Mouse (Mus musculus) kidney, embryonic 14.5 days (tissue): ENCODE measurements around the gene Rxylt1. TPM values are rescaled to one million over a fixed set of nuclear protein-coding genes. Genes with fewer than 3 reads are reported as not detected.

Experiments used
- ATAC-seq: fragments of 200-750 bp; cut with Nextera tagmentation; 2 replicates; pipeline ENCODE4 v1.8.0; 2017; ENCODE audit warnings: moderate number of reproducible peaks, mild to moderate bottlenecking, moderate TSS enrichment, moderate library complexity; ENCODE audit not compliant: low FRiP score, low TSS enrichment
- H3K27ac ChIP-seq: fragments of 300-500 bp; sonication (generic); 2 replicates; pipeline ENCODE4 v1.5.1; 2014; ENCODE audit warnings: low read depth, mild to moderate bottlenecking, low read length, moderate library complexity, mixed read lengths
- H3K27me3 ChIP-seq: fragments of 300-500 bp; sonication (generic); 2 replicates; pipeline ENCODE4 v1.6.1; 2014; ENCODE audit warnings: mild to moderate bottlenecking, low read length; ENCODE audit not compliant: control insufficient read depth, insufficient read depth
- H3K36me3 ChIP-seq: fragments of 300-500 bp; sonication (generic); 2 replicates; pipeline ENCODE4 v1.6.1; 2014; ENCODE audit warnings: low read length, mixed read lengths; ENCODE audit not compliant: control insufficient read depth, insufficient read depth
- H3K4me1 ChIP-seq: fragments of 300-500 bp; sonication (generic); 2 replicates; pipeline ENCODE4 v1.6.1; 2014; ENCODE audit warnings: low read length, mixed read lengths; ENCODE audit not compliant: control insufficient read depth, insufficient read depth
- H3K4me2 ChIP-seq: fragments of 300-500 bp; sonication (generic); replicated peaks from 2 replicates; pipeline ENCODE4 v1.6.1; 2014; ENCODE audit warnings: low read depth, mild to moderate bottlenecking, low read length
- H3K4me3 ChIP-seq: fragments of 300-500 bp; sonication (generic); 2 replicates; pipeline ENCODE4 v1.5.1; 2014; ENCODE audit warnings: mild to moderate bottlenecking, low read length
- H3K9ac ChIP-seq: fragments of 300-500 bp; sonication (generic); 2 replicates; pipeline ENCODE4 v1.6.1; 2014; ENCODE audit warnings: low read depth, mild to moderate bottlenecking, low read length, moderate library complexity
- H3K9me3 ChIP-seq: fragments of 300-500 bp; sonication (generic); 2 replicates; pipeline ENCODE4 v1.6.1; 2016; ENCODE audit warnings: low read length; ENCODE audit not compliant: control insufficient read depth
- WGBS: fragments of 180-500 bp; shearing (Covaris S2); extraction: QIAGEN DNeasy Blood & Tissue Kit; methylation state at CpG from one replicate; pipeline ENCODE4 v1.1.7; 2014; 5-methylcytosine and 5-hydroxymethylcytosine counted together
- polyA plus RNA-seq: library from polyadenylated mRNA; unstranded; fragments of >200 nt; fragmentation: Nextera tagmentation; extraction: Ambion mirVana; gene quantifications from 2 replicates; pipeline ENCODE4 v1.2.1, GENCODE M21; 2014

The Rxylt1 gene
- polyA plus RNA-seq, 1 experiment from 2014 or later, result 56.1 TPM

DNA sequence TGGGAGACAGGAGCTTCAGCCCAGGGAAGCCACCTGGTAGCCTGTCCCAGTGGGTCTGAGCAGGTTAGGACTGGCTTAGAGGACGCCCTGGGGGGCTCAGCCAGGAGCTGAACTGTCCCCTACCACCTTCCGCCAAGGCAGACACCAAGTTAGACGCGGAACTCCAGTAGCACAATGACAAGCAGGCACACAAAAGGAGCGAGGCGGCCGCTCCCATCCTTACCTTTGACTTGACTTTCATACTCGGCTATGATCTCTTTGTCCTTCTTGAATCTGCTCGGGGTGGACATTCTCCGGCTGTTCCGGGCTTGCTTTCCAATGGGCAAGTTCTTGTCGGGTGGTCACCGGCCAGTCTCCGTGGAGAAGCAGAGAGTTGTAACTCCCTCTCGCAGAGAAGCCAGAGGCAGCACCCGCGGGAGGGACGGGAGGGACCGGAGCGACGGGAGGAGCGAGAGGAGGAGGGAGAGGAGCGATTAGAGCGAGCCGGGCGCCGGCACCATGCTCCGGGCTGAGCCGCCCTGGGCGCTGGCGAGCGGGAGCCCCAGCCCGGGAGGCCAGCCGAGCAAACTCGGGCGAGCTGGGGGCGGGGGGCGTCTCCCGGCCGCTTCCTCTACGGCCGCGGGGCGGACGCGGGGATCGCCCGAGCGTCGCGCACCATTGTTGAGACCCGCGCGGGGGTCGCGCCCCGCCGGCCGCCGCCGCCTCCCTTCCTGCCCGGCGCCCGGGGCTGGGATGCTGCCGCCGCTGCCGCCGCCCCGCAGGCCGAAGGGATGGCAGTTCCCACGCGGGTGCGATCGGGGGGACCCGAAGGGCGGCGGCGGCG lies 50.1 kb downstream of the Rxylt1 start, which contains the start of gene Srgap1:
Gene Srgap1, minus strand, starts transcription at position 412 of the 823 bp plus-strand sequence.
- WGBS, result under 1% methylated on average over 59 of the region's 79 CpGs
- no peaks in the 10 kb centered on the region for H3K27me3 ChIP-seq
- H3K4me2 ChIP-seq, result peak within 1 kb of the TSS; percentile 68
- ATAC-seq, result peak; percentile 84
- 0 out of 2 replicates have a peak, but pooled peaks cover 4% of the 10 kb centered on the region for H3K4me1 ChIP-seq
- peak within 1 kb of the TSS; percentile 80 for H3K4me3 ChIP-seq
- H3K36me3 ChIP-seq, result 0 out of 2 replicates have a peak, but pooled peaks cover 2% of the 10 kb centered on the region
- peak within 1 kb of the TSS; percentile 85 for H3K27ac ChIP-seq
- H3K9ac ChIP-seq, result peak within 1 kb of the TSS; percentile 92
- no peaks in the 10 kb centered on the region for H3K9me3 ChIP-seq

DNA sequence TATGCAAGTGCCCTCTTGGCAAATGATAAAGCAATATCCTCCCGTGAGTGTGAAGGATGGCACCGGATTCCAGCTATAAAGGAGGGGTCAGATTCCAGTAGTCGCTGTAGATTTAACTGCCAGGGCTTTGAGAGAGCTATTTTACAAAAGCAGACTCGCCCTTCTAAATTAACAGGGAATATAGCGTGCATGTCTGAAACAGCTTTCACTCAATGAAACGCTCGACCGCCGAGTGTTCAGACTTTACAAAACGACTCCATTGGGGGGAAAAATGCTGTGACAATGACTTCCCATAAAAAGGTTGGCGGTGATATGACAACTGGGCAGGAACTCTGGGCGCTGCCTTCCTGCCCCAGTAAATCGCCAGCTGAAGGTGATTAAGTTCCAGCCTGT lies 50.7 kb downstream of the Rxylt1 start:
- Histone ChIP-seq H3K27ac (peak overlapping the region; percentile 85), H3K4me3 (peak overlapping the region; percentile 80), H3K36me3 (peaks cover 2% of the 10 kb centered on the region; the same call in 1 of the 2 replicates), H3K4me1 (0 out of 2 replicates have a peak, but pooled peaks cover 4% of the 10 kb centered on the region), H3K27me3 (no peaks in the 10 kb centered on the region), H3K9me3 (no peaks in the 10 kb centered on the region), H3K4me2 (peak overlapping the region; percentile 68), H3K9ac (peak overlapping the region; percentile 92)
- WGBS, result under 1% methylated on average over 13 of the region's 13 CpGs
- no peak for ATAC-seq

DNA sequence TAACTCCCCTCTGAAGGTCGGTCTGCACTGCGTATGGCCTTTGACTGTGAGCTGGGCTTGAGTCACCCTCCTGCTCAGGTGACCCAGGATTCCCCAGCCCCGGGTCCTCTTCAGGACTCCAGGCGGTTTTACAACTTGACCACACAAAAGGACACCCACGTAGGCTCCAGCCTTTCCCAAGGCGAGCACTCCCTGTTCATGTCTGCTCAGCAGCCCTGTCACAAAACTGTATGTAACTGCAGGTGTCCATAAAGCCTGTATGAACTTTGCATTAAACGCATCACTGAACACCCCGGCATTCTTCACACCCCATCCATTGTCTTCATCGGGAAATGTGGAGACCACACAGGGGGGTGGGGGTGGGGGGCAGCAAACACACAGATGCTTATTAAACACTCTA lies 51.2 kb downstream of the Rxylt1 start:
- WGBS, result 8% methylated on average over 9 of the region's 9 CpGs
- peak overlapping the region; percentile 92; the same call in 1 of the 2 replicates for H3K9ac ChIP-seq
- H3K36me3 ChIP-seq, result peaks cover 2% of the 10 kb centered on the region; the same call in 1 of the 2 replicates

DNA sequence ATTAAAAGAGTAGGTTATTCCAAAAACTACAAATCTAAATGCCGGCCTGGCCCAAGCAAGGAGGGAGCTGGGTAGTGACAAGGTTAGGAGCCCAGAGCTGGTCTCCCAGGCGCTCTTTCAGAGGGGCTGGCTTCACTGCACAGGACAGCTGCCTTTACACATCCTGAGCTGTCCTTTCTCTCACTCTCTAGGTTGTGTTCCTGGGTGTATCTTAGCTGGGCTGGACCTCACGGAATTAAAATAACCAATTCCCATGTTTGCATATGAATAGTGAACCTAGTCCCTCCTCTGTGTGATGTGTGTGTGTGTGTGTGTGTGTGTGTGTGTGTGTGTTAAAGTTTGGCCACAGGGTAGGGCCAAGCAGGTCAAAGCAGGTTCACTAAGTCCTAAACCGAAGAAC lies 52.2 kb downstream of the Rxylt1 start:
- H3K36me3 ChIP-seq, result peaks cover 2% of the 10 kb centered on the region; the same call in 1 of the 2 replicates
- H3K9me3 ChIP-seq, result no peaks in the 10 kb centered on the region
- no peak overlapping the region; the same call in 1 of the 2 replicates for H3K4me3 ChIP-seq
- no peak overlapping the region for H3K27ac ChIP-seq
- 0 out of 2 replicates have a peak, but pooled peaks cover 4% of the 10 kb centered on the region for H3K4me1 ChIP-seq
- H3K27me3 ChIP-seq, result no peaks in the 10 kb centered on the region
- H3K4me2 ChIP-seq, result peak overlapping the region; percentile 17; the same call in 1 of the 2 replicates
- WGBS, result 74% methylated on average over 4 of the region's 4 CpGs
- ATAC-seq, result no peak
- no peak overlapping the region for H3K9ac ChIP-seq

More for the DNA sequence above, 51.2 kb downstream of the Rxylt1 start:
- Histone ChIP-seq H3K27ac (no peak overlapping the region), H3K4me2 (peak overlapping the region; percentile 68), H3K4me3 (peak overlapping the region; percentile 80), H3K27me3 (no peaks in the 10 kb centered on the region), H3K4me1 (0 out of 2 replicates have a peak, but pooled peaks cover 4% of the 10 kb centered on the region), H3K9me3 (no peaks in the 10 kb centered on the region)
- 0 out of 2 replicates have a peak, but pooled peaks have one; percentile 14 for ATAC-seq

- WGBS, result 61% methylated on average over 4 of the region's 4 CpGs
- Histone ChIP-seq H3K36me3 (peaks cover 2% of the 10 kb centered on the region; the same call in 1 of the 2 replicates), H3K27me3 (no peaks in the 10 kb centered on the region), H3K4me2 (no peak overlapping the region), H3K4me1 (no peaks in the 10 kb centered on the region), H3K4me3 (no peak overlapping the region), H3K9ac (no peak overlapping the region), H3K27ac (no peak overlapping the region), H3K9me3 (no peaks in the 10 kb centered on the region)
- no peak for ATAC-seq
Observed at GRCm38 (mm10) chr10:122040372-122040771, 56.8 kb downstream of the Rxylt1 start.

DNA sequence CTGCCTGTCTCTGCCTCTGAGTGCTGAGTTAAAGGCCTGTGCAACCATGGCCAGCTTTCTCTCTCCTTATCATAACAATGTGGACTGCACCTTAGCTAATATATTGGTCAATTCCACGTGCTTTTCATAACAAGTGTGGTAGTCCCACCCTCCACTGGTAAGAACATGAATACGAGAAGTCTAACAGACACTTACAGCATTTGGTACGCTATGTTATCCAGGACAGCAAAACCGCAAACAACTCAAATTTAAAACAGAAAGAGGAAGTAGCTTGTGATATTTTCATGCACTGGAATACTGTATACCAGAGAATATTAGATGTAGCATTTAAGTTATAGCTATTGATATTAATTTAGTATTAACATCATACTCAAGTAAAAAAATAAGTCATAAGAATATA lies 57.6 kb downstream of the Rxylt1 start:
- Histone ChIP-seq H3K4me2 (no peak overlapping the region), H3K4me1 (no peaks in the 10 kb centered on the region), H3K27ac (no peak overlapping the region), H3K9ac (no peak overlapping the region), H3K4me3 (no peak overlapping the region), H3K36me3 (peaks cover 2% of the 10 kb centered on the region; the same call in 1 of the 2 replicates), H3K27me3 (no peaks in the 10 kb centered on the region), H3K9me3 (no peaks in the 10 kb centered on the region)
- 86% methylated on average over 4 of the region's 4 CpGs for WGBS
- no peak for ATAC-seq

DNA sequence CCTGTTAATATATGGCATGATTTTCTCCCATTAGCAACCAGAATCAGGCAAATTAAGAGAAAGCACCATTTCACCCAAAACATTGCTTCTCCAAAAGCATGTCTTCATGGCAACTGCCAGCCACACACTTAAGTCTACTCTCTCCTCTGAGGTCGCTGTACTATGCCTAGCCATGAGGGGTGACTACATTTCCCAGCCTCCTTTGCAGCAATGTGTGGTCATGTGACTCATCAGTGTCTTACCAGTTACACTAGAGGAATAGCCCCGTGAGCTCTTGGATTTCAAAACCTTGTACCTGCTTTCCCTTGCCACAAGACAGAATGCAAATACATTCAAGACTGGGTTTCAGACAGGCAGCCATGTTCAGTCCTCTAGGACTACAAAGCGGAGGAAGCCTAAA lies 58.6 kb downstream of the Rxylt1 start:
- H3K36me3 ChIP-seq, result peaks cover 2% of the 10 kb centered on the region; the same call in 1 of the 2 replicates
- no peaks in the 10 kb centered on the region for H3K27me3 ChIP-seq
- H3K9ac ChIP-seq, result no peak overlapping the region
- H3K4me2 ChIP-seq, result no peak overlapping the region
- no peak overlapping the region for H3K4me3 ChIP-seq
- 0 out of 2 replicates have a peak, but pooled peaks have one; percentile 56 for ATAC-seq
- H3K9me3 ChIP-seq, result no peaks in the 10 kb centered on the region
- 47% methylated on average over 3 of the region's 3 CpGs for WGBS
- no peaks in the 10 kb centered on the region for H3K4me1 ChIP-seq
- no peak overlapping the region for H3K27ac ChIP-seq

DNA sequence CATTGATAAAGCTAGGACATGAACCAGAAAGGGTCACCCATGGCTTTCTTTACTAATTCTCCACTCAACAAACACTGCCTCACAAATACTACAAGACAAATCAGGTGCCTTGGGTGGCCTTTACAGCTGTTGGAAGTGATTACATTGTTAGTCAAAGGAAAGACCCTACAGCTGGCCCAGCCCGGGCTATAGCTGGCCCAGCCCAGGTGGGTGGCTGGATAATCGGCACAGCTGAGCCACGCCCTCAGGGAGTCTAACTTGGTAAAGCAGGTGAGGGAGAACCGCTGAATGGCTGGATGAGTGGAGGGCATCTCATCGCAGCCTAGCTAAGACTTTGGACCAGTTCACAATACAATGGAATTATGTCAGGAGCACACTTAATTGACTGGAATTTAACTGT lies 63.9 kb downstream of the Rxylt1 start:
- 87% methylated on average over 5 of the region's 5 CpGs for WGBS
- Histone ChIP-seq H3K4me1 (peaks cover 8% of the 10 kb centered on the region), H3K9ac (no peak overlapping the region), H3K4me2 (no peak overlapping the region), H3K4me3 (no peak overlapping the region), H3K36me3 (no peaks in the 10 kb centered on the region), H3K27ac (no peak overlapping the region), H3K27me3 (no peaks in the 10 kb centered on the region), H3K9me3 (no peaks in the 10 kb centered on the region)
- ATAC-seq, result no peak

GRCm38 (mm10) chr10:122030420-122030819 lies 66.8 kb downstream of the Rxylt1 start:
- no peaks in the 10 kb centered on the region for H3K9me3 ChIP-seq
- H3K9ac ChIP-seq, result no peak overlapping the region
- no peak overlapping the region for H3K4me2 ChIP-seq
- no peaks in the 10 kb centered on the region for H3K36me3 ChIP-seq
- peaks cover 8% of the 10 kb centered on the region for H3K4me1 ChIP-seq
- ATAC-seq, result no peak
- no peaks in the 10 kb centered on the region for H3K27me3 ChIP-seq
- WGBS, result 72% methylated on average over 5 of the region's 5 CpGs
- H3K27ac ChIP-seq, result no peak overlapping the region
- H3K4me3 ChIP-seq, result no peak overlapping the region
